Mouse (Mus musculus) gastrocnemius, postnatal 10 days (tissue): ENCODE measurements around the gene Barhl2. TPM values are rescaled to one million over a fixed set of nuclear protein-coding genes. Genes with fewer than 3 reads are reported as not detected.

Experiments
- DNase-seq: peaks from one replicate; pipeline ENCODE4 v3.0.0; 2021; ENCODE audit warnings: mixed read lengths
- total RNA-seq, 2 experiments: library from RNA; stranded (reverse); gene quantifications; 2 replicates each; pipeline ENCODE4 v1.2.3; 2021

Barhl2 gene
- total RNA-seq, 2 experiments from 2014 or later: not detected

DNA sequence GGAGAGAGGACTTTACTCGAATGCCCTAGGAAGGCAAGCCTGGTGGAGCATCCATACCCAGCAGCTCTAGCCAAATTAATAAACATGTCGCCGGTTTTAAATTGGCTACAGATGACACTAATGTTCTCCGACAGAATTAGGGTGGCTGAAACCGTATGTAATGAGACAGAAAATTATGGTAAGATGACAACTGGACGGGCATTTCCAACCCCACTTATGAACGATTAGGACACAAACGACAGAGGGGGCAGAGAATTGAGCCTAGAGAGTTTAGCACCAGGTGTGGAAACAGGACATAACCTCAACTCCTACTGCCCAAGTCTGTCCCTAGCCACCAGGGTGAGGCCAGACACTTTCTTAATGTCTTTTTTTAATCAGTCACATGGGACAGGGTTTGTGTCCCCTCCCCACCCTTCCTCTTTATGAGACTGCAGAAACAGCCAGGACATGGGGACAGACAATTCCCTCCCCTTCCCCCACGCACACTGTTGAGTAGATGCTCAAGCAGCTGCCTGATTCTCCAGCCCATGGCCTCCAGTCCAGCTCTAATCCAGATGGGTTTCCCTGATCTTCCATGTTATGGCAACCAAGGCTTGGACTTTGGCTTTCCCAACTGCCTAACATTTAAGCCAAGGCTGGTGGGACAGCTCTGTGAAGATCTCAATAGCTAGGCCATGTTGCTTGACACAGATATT is 3.4 kb downstream of the Barhl2 start:
- no peak for DNase-seq

DNA sequence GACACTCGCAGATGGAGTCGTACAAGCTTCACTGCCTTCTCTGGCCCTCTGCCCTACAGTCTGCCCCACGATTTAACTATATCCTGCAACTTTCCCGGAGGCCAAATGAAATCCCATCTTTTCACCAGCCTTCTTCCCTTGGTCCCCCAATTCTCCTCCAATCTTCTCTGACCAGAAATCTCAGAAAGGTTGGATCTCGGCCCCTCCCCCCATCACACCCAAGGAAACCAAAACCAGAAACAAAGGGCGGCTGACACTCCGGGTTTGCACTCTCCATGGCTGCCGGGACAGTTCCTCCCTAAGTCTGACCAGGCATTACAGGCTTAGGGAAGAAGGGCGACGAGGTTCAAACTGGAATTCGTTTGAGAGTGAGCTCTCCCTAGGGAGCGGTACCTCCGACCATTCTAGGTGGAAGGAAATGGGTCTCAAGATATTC is 4.1 kb downstream of the Barhl2 start:
- DNase-seq: no peak

DNA sequence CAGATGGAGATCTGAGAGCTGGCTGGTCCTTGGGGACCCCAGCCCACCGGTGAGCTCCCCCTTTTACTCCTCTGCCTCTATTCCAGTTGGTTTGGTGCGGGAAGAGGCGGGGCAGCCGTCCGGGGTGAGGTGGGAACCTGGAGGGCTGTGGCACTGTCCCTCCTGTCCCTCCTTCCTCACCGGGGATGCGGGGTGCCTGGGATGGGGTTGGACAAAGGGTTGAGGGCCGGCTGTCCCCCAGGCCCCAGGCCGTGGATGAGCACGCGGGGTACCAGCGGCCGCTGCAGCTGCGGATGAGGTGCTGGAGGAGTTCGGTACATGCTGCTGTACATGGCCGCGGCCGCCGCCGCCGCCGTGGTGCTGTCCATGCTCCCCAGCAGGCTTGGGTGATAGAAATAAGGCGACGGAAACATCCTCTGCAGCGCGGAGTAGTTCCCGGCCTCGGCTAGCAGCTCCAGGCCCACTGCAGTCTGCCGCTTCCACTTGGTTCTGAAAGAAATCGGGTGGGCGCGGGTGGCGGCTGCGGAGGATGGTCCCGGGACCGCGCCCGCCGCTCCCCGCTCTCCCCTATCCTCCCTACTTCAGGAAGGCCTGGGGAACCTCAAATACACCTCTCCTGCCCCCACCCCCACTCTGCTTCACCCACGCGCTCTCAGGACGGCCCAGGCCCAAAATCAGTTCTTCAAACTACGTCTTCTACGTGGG is 4.6 kb downstream of the Barhl2 start:
- no peak for DNase-seq

DNA sequence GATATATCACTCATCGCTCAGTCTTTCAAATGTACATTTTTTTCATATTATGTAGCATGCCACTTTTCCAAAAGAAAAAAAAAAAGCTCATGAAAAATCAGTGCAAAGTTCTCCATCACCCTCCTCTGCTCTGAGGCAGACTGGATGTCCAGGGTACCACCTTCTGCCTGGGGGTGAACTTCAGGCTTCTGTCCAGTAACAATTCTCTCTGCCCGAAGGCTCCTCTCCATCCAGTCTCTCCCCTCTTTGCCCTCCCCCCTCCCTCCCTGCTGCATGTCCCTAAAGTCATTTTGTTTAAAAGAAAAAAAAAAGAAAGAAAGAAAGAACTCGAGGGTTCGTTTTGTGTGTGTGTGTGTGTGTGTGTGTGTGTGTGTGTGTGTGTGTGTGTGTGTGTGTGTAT is 5.3 kb downstream of the Barhl2 start:
- DNase-seq: no peak

DNA sequence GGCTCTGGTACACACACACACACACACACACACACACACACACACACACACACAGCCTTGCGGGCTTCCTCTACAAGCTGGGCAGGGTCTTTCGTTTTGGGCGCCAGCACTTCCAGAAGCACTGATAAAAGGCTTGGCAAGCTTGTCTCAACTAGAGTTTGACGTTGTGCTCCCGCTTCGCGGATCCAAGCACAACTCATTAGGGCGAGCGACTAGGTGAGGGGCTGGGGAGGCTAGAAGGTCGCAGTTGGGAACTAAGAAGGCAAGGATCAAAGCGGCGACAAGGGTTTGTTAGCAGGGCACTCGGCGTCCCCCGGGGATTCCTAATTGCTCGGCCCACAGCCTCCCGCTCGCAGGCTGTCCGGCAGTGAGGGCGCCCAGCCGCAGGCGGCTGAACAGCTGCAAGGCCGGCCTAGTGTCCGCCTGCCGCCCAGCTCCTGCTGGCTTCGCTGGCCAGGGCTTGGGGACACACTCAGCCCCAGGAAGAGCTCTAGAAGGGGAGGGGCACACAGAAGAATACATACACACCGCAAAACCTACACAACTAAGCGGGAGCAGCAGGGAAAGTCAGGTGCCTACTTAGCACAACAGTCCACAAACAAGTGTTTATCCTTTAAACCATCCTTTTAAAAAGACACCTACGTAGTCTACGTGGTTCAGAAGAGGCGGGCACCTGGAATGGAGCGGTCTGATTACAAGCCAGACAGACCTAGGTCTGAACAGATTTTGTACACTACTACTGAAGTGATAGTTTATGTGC is 6.1 kb downstream of the Barhl2 start:
- DNase-seq: no peak

DNA sequence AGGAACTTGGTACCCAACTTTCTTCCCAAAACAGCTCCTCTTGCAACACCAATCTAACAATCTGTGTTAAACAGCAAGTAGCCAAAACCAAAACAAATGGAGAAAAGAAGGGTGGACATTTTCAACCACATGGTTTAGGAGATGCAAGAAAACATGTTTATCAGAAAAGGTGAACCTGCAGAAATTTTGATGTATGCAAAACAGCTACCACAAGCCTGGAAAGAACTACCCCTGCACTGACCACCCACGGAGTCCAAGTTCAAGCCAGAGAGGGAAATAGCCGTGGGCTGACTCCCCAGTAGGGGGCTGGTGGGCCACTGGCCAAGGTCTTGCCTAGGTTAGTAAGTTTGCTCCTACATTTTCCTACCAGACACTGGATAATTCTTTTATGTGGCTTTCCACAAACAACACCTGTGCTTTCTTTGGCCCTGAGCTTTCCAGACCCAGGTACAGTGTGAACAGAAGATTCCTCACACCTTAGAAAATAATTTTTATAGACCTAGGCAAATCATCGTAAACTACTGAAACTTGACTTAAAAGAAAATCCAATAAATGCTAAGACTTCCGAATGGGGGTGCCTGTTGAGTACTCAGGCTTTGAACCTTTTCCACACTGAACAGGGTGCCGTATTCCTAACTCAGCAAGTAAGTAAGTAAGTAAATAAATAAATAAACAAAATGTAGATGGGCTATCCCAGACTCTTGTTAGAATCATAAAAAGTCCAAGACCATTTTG is 7.4 kb downstream of the Barhl2 start:
- no peak for DNase-seq

DNA sequence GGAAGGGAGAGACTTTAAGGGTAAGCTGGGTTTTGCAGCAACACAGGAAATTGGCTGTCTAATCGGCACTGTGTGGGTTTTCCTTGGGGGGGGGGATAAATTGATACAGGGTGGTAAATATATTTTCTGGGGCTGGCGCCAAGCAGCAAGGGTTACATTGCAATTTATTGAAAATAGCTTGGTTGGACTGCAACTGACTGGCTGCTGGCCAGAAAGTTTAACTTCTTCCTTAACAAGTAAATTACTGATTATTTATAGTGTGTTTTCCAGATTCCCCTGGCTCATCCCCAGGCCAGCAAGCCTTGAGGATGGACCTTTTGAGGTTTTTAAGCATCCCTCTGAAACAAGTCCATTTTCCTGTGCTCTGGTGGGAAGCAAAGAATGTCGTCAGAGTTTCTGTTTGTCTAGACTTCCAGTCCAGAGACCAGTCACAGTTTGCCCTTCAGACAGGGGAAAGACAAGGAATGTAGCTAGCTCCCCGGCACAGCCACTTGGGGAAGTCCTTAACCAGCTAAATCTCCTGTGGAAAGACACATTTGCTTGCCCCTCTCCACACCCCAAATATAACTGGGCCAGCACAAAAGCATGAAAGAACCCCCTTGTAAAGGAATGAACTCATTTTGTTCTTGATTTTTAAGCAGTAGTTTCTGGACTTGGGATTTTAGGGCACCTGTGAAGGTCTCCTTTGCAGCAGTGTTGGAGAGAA is 8.1 kb downstream of the Barhl2 start:
- no peak for DNase-seq

DNA sequence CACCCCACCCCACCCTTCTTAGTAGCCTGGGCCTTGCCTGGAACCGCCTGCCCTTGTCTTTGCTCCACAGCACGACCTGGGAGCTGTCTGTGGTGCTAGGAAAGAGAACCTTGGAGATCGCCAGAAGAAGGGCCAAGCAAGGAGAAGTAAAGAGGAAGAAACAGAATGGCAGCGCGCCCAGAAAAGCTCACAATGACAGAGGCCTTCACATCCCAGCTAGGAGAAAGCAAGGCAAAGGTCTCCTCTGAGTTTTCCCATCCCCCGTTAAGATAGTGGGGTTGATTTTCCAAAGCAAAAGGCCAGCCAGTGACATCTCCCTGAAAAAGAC is 9.2 kb downstream of the Barhl2 start:
- DNase-seq: no peak

DNA sequence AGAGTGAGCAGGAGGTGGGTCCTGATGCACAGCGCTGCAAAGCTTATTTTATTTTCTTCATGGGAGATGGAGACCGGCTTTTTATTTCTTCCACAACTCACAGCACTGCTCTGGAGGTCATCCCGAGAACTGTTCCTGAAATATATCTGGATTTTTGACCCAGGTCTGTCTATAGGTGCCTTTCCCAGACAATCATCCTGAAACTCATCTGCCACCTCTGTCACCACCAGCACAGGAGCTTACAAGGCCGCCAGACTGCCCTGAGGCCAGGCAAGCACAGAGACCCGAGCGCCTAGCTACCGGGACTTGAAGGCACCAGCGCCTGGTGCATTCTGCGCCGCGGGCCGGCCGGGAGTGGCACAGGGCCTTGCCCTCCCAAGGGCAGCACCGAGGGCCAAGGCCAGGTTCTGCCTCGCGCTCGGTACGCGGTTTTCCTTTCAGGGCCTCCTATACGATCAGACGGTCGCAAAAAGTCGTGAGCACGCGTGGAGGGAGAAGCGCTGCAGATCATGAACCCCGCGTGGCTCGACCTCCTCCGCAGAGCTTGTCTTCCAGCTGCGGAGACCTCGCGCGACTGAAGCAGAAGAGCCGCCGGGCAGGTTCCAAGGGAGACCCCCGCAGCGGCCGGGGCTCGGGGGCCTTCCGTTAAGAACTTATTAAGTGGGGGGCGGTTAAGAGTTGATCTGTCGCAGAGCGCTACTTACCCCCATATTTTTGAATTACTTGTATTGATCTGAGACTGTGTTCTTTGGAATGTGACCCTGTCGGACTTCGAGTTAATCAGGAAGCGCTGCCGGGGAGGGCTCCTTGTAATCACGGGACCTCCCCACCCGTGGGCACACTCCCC is 9.8 kb downstream of the Barhl2 start:
- no peak for DNase-seq

DNA sequence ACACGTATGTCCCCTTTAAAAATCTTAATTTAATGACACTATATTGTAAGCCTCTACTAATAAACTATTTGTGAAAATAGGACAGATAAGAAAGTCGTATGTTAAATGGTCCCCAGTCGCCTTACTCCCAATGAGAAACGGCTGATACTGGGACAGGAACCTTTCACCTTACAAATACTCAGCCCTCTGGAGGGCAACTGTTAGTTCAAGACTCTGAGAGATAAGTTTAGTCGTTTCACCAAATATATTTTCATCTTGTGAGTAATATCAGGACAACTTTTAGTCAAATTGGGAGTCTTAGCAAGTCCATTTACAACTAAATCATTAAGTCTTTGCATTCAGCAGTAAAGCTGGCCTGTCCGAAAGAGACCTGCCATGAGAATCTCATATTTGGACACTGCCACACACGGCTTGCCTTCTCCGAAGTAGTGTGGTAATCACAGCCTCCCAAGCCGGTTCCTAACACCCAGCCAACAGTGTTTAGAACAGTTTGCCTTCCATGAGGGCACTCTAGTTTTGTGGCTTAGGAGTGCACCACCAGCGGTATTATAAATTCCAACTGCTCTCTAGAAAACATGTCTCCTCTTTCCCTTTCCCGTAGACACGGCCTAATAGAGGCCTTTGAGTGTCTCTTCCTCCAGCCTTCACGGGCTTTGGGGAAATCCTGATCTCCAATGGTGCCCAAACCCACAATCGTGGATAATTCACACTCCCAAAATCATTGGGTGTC is 10.7 kb downstream of the Barhl2 start:
- DNase-seq: no peak

DNA sequence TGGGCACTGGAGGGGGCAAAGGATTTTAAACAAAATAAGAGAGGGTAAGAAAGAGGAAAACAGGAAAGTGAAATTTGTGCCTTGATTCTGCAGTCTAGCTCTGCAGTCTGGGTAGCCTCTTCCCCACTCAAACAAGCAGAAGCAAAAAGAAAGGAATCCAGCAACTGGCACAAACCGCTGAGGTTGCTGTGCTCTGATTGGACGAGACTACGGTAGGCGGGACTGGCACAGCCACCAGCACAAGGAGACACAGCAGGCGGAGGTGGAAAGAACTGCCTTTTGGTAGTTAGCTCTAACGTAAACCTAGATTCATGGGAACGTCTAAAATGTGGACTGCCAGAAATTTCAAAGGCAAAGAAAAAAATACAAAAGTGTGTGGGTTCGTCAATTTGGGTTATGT is 11.4 kb downstream of the Barhl2 start:
- DNase-seq: no peak

DNA sequence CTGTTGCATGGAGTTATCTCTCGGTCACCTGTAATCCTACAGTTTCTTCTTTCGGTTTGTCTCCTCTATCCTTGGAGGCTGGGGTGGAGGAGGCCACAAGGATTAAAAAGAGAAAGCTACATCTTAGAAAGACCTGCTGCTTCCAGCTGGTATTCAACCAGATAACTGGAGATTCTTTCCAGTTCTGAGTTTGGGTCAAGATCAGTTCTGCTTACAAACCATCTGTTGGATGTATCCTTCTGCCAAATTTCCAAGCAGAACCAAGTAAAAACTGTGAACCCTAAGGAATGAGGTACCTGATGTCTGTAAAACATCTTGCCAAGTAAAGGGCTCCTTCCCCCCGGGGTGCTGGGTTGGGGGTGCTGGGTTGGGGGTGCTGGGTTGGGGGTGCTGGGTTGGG is 12.3 kb downstream of the Barhl2 start:
- no peak for DNase-seq

DNA sequence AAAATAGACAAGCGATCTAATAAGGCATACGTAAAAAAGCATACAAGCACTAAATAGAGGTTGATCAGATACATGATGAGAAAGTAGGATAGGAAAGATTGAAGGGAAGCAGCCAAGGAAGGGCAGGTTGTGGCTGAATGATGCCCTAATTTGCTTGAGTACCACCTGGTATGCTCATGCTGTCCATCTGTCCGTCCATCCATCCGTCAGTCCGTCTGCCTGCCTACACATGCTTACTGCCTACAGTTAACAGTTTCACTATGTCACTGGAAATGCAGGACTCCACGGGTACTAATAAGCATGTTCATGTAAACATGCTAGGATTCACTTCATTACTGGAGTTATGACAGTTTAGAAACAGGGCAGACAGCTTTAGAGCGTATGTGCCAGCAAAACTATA is 19.1 kb downstream of the Barhl2 start:
- DNase-seq: no peak

DNA sequence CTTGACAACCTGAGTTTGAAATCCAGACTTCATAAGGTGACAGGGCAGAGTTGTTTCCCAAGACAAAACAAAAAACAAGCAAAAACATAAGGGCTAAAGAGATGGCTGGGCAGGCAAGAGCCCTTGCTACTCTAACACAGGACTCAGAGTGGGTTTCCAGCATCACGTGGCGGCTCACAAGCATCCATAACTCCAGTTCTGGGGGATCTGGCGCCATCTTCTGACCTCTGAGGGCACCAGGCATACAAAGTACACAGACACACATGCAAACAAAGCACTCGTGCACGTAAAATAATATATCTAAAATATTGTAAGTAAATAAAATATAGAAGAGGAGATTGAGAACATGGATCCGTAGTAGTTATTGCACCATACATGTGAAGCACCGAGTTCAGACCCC is 31.9 kb downstream of the Barhl2 start:
- no peak for DNase-seq

DNA sequence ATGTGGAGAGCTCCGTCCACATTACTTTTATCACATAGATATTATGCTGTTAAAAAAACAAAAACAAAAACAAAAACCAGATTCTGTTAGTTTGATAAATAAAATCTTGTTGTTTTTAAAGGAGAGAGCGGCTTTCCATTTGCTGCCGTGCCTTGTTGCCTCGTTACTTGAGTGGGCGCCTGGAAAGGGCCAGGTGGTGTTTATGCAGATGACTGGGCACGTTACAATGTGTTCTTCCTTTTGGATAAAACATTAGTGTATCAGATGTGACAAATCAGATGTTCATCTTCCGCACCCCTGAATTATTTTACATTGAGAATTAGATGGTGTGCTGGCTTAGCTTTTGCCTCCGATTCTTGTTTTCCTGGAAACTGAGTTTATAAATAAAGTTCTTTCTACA is 37.1 kb downstream of the Barhl2 start:
- no peak for DNase-seq

DNA sequence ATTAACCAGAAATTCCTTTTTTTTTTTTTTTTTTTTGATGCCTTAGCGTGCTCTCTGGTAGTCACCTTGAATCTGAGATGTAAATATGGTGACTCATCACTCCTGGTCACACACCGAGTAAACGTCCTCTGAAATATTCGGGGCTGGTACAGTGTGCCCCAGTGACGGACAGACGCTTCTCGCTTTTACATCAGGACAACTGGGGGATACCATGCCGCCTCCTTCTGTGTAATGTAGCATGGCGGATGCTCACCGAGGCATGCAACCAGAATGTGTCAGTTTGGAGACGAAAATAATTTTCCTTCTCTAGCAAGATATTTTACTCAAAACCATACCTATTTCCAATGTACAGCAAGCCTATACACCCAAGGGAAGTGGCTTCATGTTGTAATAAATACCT is 37.6 kb downstream of the Barhl2 start:
- no peak for DNase-seq

DNA sequence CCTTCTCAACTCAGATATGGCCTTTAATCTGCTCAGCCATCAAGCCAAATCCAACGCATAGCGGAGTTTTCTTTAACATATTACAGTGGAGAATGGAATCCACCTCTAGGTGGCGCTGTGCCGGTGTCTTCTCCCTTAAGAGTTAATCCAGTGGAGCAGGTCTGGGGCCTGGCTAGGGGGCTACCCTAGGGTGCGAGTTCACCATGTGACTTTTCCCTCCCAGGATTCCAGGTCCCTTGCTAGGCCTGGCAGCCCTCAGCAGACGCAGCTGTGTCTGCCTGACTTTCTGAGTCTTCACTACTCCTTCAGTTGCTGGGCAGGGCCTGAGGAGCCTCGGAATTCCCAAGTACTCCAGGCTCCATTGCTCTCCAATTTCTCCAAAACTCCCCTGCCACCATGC is 40.8 kb downstream of the Barhl2 start:
- DNase-seq: peak; percentile 15

DNA sequence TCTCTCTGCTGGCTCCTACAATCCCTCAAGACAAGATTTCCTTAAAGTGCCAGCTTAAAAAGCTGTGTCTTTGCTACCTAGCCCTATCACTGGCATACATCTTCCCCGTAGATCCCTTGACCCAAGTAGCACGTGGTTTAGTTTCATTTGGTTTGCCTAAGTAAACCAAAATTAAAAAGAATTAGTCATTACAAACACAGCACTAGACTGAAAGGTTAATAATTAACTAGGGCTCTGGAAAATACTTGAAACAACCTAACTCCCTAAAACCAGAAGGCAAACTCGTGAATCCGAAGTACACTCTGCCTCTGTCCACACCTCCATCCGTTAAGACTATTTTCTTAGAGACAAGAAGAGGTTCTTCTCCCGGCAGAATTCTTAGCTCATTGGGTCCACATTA is 41.4 kb downstream of the Barhl2 start:
- DNase-seq: no peak

DNA sequence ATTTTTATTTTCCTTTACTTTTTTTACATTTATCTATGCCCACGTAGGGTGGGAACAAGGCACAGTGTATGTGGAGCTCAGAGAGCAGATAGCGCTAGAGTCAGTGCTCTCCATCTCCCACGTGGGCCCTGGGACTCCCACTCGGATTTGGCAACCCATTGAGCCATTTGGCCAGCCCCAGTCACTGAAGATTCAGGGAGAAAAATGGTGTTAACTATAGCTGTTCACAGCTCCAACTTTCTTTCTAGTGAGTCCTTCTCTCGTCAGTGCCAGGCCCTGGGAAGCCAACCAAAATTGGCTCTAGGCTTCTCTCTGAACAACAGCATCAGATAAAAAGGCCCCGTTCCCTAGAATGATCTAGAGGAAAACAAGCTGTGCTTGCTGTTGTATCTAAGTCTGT is 42.2 kb downstream of the Barhl2 start:
- no peak for DNase-seq

DNA sequence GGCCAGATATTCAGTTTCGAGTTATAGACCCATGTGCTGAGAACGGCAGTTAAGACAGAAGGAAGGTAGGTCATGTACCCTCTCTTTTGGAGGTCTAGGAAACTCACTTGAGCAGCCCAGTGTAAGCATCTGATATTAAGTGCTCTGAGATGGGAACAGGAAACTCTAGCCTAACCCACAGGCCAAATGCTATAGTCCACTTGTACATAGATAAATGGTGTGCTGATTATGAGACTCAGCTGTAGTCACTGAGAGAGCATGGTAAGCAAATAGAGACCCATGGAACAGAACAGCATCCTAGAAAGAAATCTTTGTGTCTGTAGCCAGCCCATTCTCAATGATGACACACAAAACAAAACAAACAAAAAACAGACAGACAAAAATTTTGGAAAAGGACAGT is 55.2 kb downstream of the Barhl2 start:
- no peak for DNase-seq
